Mouse (Mus musculus): ENCODE data around the gene Ccdc134. TPM values are rescaled to one million over a fixed set of nuclear protein-coding genes. Genes with fewer than 3 reads are reported as not detected.

Ccdc134 gene
- polyA plus RNA-seq, 1 experiment = 82.1 TPM

- Histone ChIP-seq H3K4me2 (ENCODE audit: low read depth) (no peak overlapping the region), H3ac (ENCODE audit: control insufficient read depth, insufficient read length) (no peak overlapping the region), H3K4me3 (no peak overlapping the region), H3K27me3 (ENCODE audit: control insufficient read depth, insufficient read depth, insufficient read length) (no peaks in the 10 kb centered on the region), H3K36me3 (ENCODE audit: control insufficient read depth, insufficient read depth) (no peaks in the 10 kb centered on the region), H3K79me2 (ENCODE audit: control insufficient read depth, insufficient read depth) (peaks cover 100% of the 10 kb centered on the region)
- TF ChIP-seq MYOD1 (IDR thresholded peaks at IDR 0.05; ENCODE audit: control insufficient read depth in 1 of 3, insufficient read length in 2 of 3, low read depth in 2 of 3) (no peak), MYOG (IDR thresholded peaks at IDR 0.05; ENCODE audit: control insufficient read depth in 1 of 3, insufficient read depth in 1 of 3, insufficient read length in 2 of 3, low read depth in 2 of 3) (no peak), SRF (IDR thresholded peaks at IDR 0.05; ENCODE audit: control insufficient read depth, insufficient read length, low read depth) (no peak), REST (IDR thresholded peaks at IDR 0.05; ENCODE audit: insufficient read depth, insufficient read length) (no peak), MAX (IDR thresholded peaks at IDR 0.05; ENCODE audit: low read depth) (no peak), USF1 (IDR thresholded peaks at IDR 0.05; ENCODE audit: low read depth) (no peak), TCF12 (IDR thresholded peaks at IDR 0.05; ENCODE audit: insufficient read depth, poor library complexity, severe bottlenecking) (no peak), POLR2A (IDR thresholded peaks at IDR 0.05; ENCODE audit: insufficient read length, low read depth) (no peak), CEBPB (IDR thresholded peaks at IDR 0.05; ENCODE audit: insufficient read depth, poor library complexity, severe bottlenecking) (no peak), E2F4 (IDR thresholded peaks at IDR 0.05; ENCODE audit: insufficient read depth) (no peak), TCF3 (IDR thresholded peaks at IDR 0.05; ENCODE audit: insufficient read length, low read depth) (no peak), POLR2AphosphoS2 (IDR thresholded peaks at IDR 0.05; ENCODE audit: insufficient read length, low read depth) (no peak)
Measured at GRCm38 (mm10) chr15:82161965-82162600, 34.4 kb downstream of the Ccdc134 start.

- H3K36me3 ChIP-seq (ENCODE audit: control insufficient read depth, insufficient read depth) = no peaks in the 10 kb centered on the region
- no peaks in the 10 kb centered on the region for H3K27me3 ChIP-seq (ENCODE audit: control insufficient read depth, insufficient read depth, insufficient read length)
- peak overlapping the region; percentile 24 for H3K4me2 ChIP-seq (ENCODE audit: low read depth)
- H3ac ChIP-seq (ENCODE audit: control insufficient read depth, insufficient read length) = no peak overlapping the region
- H3K4me3 ChIP-seq = no peak overlapping the region
- peaks cover 100% of the 10 kb centered on the region for H3K79me2 ChIP-seq (ENCODE audit: control insufficient read depth, insufficient read depth)
- TF ChIP-seq MYOG (IDR thresholded peaks at IDR 0.05; ENCODE audit: control insufficient read depth in 1 of 3, insufficient read depth in 1 of 3, insufficient read length in 2 of 3, low read depth in 2 of 3) (peak in 1 of 3 experiments; percentile 39), POLR2AphosphoS2 (IDR thresholded peaks at IDR 0.05; ENCODE audit: insufficient read length, low read depth) (peak; percentile 44), MYOD1 (IDR thresholded peaks at IDR 0.05; ENCODE audit: control insufficient read depth in 1 of 3, insufficient read length in 2 of 3, low read depth in 2 of 3) (no peak)
Measured at GRCm38 (mm10) chr15:82163356-82164060, 35.8 kb downstream of the Ccdc134 start.

GRCm38 (mm10) chr15:82164061-82164399, 36.3 kb downstream of the Ccdc134 start:
- H3K79me2 ChIP-seq (ENCODE audit: control insufficient read depth, insufficient read depth) = peaks cover 100% of the 10 kb centered on the region
- H3K4me2 ChIP-seq (ENCODE audit: low read depth) = peak overlapping the region; percentile 24
- TF ChIP-seq CEBPB (IDR thresholded peaks at IDR 0.05; ENCODE audit: insufficient read depth, poor library complexity, severe bottlenecking) (no peak), TCF3 (IDR thresholded peaks at IDR 0.05; ENCODE audit: insufficient read length, low read depth) (no peak), MYOG (IDR thresholded peaks at IDR 0.05; ENCODE audit: control insufficient read depth in 1 of 3, insufficient read depth in 1 of 3, insufficient read length in 2 of 3, low read depth in 2 of 3) (peak in 1 of 3 experiments; percentile 63), SRF (IDR thresholded peaks at IDR 0.05; ENCODE audit: control insufficient read depth, insufficient read length, low read depth) (no peak), POLR2AphosphoS2 (IDR thresholded peaks at IDR 0.05; ENCODE audit: insufficient read length, low read depth) (no peak), POLR2A (IDR thresholded peaks at IDR 0.05; ENCODE audit: insufficient read length, low read depth) (no peak), E2F4 (IDR thresholded peaks at IDR 0.05; ENCODE audit: insufficient read depth) (no peak), REST (IDR thresholded peaks at IDR 0.05; ENCODE audit: insufficient read depth, insufficient read length) (no peak), MAX (IDR thresholded peaks at IDR 0.05; ENCODE audit: low read depth) (no peak), TCF12 (IDR thresholded peaks at IDR 0.05; ENCODE audit: insufficient read depth, poor library complexity, severe bottlenecking) (no peak), MYOD1 (IDR thresholded peaks at IDR 0.05; ENCODE audit: control insufficient read depth in 1 of 3, insufficient read length in 2 of 3, low read depth in 2 of 3) (peak in 2 of 3 experiments; percentile 52), USF1 (IDR thresholded peaks at IDR 0.05; ENCODE audit: low read depth) (no peak)
- no peaks in the 10 kb centered on the region for H3K36me3 ChIP-seq (ENCODE audit: control insufficient read depth, insufficient read depth)
- H3ac ChIP-seq (ENCODE audit: control insufficient read depth, insufficient read length) = no peak overlapping the region
- H3K27me3 ChIP-seq (ENCODE audit: control insufficient read depth, insufficient read depth, insufficient read length) = no peaks in the 10 kb centered on the region
- no peak overlapping the region for H3K4me3 ChIP-seq

- Histone ChIP-seq H3K4me3 (no peak overlapping the region), H3K36me3 (ENCODE audit: control insufficient read depth, insufficient read depth) (no peaks in the 10 kb centered on the region), H3ac (ENCODE audit: control insufficient read depth, insufficient read length) (no peak overlapping the region), H3K27me3 (ENCODE audit: control insufficient read depth, insufficient read depth, insufficient read length) (no peaks in the 10 kb centered on the region), H3K79me2 (ENCODE audit: control insufficient read depth, insufficient read depth) (peaks cover 100% of the 10 kb centered on the region), H3K4me2 (ENCODE audit: low read depth) (no peak overlapping the region)
- TF ChIP-seq POLR2AphosphoS2 (IDR thresholded peaks at IDR 0.05; ENCODE audit: insufficient read length, low read depth) (peak; percentile 19), MYOD1 (IDR thresholded peaks at IDR 0.05; ENCODE audit: control insufficient read depth in 1 of 3, insufficient read length in 2 of 3, low read depth in 2 of 3) (no peak)
Measured at GRCm38 (mm10) chr15:82164496-82164895, 36.8 kb downstream of the Ccdc134 start.

Measured in myocyte (in vitro differentiated cells).